Mouse (Mus musculus) olfactory bulb, adult 2 months (tissue): Measurements from ENCODE around the gene Helq.

Experiments used
- CTCF ChIP-seq: fragments of 200-500 bp; IDR thresholded peaks from 2 replicates; pipeline ENCODE4 v1.5.1; 2012; ENCODE audit warnings: low read depth, mild to moderate bottlenecking, low read length, moderate library complexity; ENCODE audit not compliant: insufficient read depth
- POLR2A ChIP-seq: fragments of 200-500 bp; IDR thresholded peaks from 2 replicates; pipeline ENCODE4 v1.6.1; 2012; ENCODE audit warnings: mild to moderate bottlenecking, low read depth, low read length, moderate library complexity; ENCODE audit not compliant: insufficient read depth

GRCm38 (mm10) chr5:100820483-100821184 is 22.2 kb upstream of the Helq start, which contains the start of gene Abraxas1:
- TF ChIP-seq CTCF (no peak), POLR2A (peak; percentile 71; the same call in 1 of the 2 replicates)
